Mouse (Mus musculus) C2C12 (cell line): ENCODE data around the gene Gm45716.

Experiments
- CTCF ChIP-seq: IDR thresholded peaks from one replicate; pipeline ENCODE4 v1.5.1; 2011; ENCODE audit not compliant: control insufficient read depth, insufficient read depth, insufficient read length
- MYOG ChIP-seq: IDR thresholded peaks from one replicate; pipeline ENCODE4 v1.6.1; 2011; ENCODE audit not compliant: control insufficient read depth, insufficient read length; ENCODE audit errors: extremely low read depth
- USF1 ChIP-seq: IDR thresholded peaks from one replicate; pipeline ENCODE4 v1.6.1; 2011; ENCODE audit warnings: low read depth, mild to moderate bottlenecking, control low read depth, moderate library complexity

GRCm38 (mm10) chr11:90231631-90232030, 44.1 kb downstream of the Gm45716 start:
- no peak for TF ChIP-seq CTCF
- no peak for TF ChIP-seq USF1
- no peak for TF ChIP-seq MYOG
